Mouse (Mus musculus) kidney, postnatal 0 days (tissue): ENCODE measurements around the gene Pfas. TPM values are rescaled to one million over a fixed set of nuclear protein-coding genes. Genes with fewer than 3 reads are reported as not detected.
A peak's percentile ranks its signal among the peaks of the same experiment; 100 is the strongest.

Experiments used
- ATAC-seq: fragments of 200-750 bp; cut with Nextera tagmentation; replicated peaks from 2 replicates; pipeline ENCODE4 v1.8.0; 2017; ENCODE audit warnings: low read depth, moderate number of reproducible peaks, moderate TSS enrichment, moderate library complexity; ENCODE audit not compliant: low FRiP score
- DNase-seq: peaks from one replicate; pipeline ENCODE4 v3.0.0-alpha.2; 2016; ENCODE audit warnings: low spot score
- H3K27ac ChIP-seq: fragments of 300-500 bp; sonication (generic); 2 replicates; pipeline ENCODE4 v1.5.1; 2014; ENCODE audit warnings: mild to moderate bottlenecking
- H3K27me3 ChIP-seq: fragments of 300-500 bp; sonication (generic); 2 replicates; pipeline ENCODE4 v1.6.1; 2014; ENCODE audit warnings: low read length, mixed read lengths; ENCODE audit not compliant: insufficient read depth
- H3K36me3 ChIP-seq: fragments of 300-500 bp; sonication (generic); 2 replicates; pipeline ENCODE4 v1.6.1; 2014; ENCODE audit warnings: low read length, mixed read lengths; ENCODE audit not compliant: insufficient read depth
- H3K4me1 ChIP-seq: fragments of 300-500 bp; sonication (generic); replicated peaks from 2 replicates; pipeline ENCODE4 v1.6.1; 2014; ENCODE audit warnings: antibody characterized with exemption, low read length, mixed read lengths; ENCODE audit not compliant: insufficient read depth
- H3K4me2 ChIP-seq: fragments of 300-500 bp; sonication (generic); 2 replicates; pipeline ENCODE4 v1.6.1; 2014; ENCODE audit warnings: mild to moderate bottlenecking, low read length, moderate library complexity, mixed read lengths
- H3K4me3 ChIP-seq: fragments of 300-500 bp; sonication (generic); replicated peaks from 2 replicates; pipeline ENCODE4 v1.5.1; 2014; ENCODE audit warnings: low read depth, low read length
- H3K9ac ChIP-seq: fragments of 300-500 bp; sonication (generic); 2 replicates; pipeline ENCODE4 v1.6.1; 2014; ENCODE audit warnings: low read depth, low read length
- H3K9me3 ChIP-seq: fragments of 300-500 bp; sonication (generic); replicated peaks from 2 replicates; pipeline ENCODE4 v1.6.1; 2016; ENCODE audit warnings: low read length, inconsistent platforms, mixed read lengths
- CTCF ChIP-seq: IDR thresholded peaks from 2 replicates; pipeline ENCODE4 v1.5.1; 2016; ENCODE audit warnings: antibody characterized with exemption, low read depth, mild to moderate bottlenecking, moderate library complexity
- WGBS: fragments of 180-500 bp; shearing (Covaris S2); extraction: QIAGEN DNeasy Blood & Tissue Kit; methylation state at CpG from one replicate; pipeline ENCODE4 v1.1.7; 2014; 5-methylcytosine and 5-hydroxymethylcytosine counted together
- polyA plus RNA-seq: library from polyadenylated mRNA; unstranded; fragments of >200 nt; fragmentation: Nextera tagmentation; extraction: Ambion mirVana; gene quantifications from 2 replicates; pipeline ENCODE4 v1.2.1, GENCODE M21; 2015

Gene Pfas
- polyA plus RNA-seq, 1 experiment from 2014 or later = 20.9 TPM

- ATAC-seq (no peak), DNase-seq (peak; percentile 79)
- no peaks in the 10 kb centered on the region for H3K9me3 ChIP-seq
- H3K36me3 ChIP-seq = peaks cover 21% of the 10 kb centered on the region
- TF ChIP-seq CTCF = no peak
- peak overlapping the region; percentile 62 for H3K4me2 ChIP-seq
- peak overlapping the region; percentile 86 for H3K27ac ChIP-seq
- 10% methylated on average over 20 of the region's 20 CpGs for WGBS
- peak overlapping the region; percentile 75 for H3K9ac ChIP-seq
- peak overlapping the region; percentile 82 for H3K4me3 ChIP-seq
- H3K4me1 ChIP-seq = peaks cover 12% of the 10 kb centered on the region; the same call in 1 of the 2 replicates
- no peaks in the 10 kb centered on the region for H3K27me3 ChIP-seq
Observed at GRCm38 (mm10) chr11:69036486-69037230, 28.4 kb upstream of the Pfas start.

GRCm38 (mm10) chr11:69035849-69036248 lies 27.6 kb upstream of the Pfas start:
- Histone ChIP-seq H3K4me3 (0 out of 2 replicates have a peak overlapping the region, but pooled peaks have one; percentile 1), H3K36me3 (peaks cover 28% of the 10 kb centered on the region), H3K9ac (no peak overlapping the region), H3K4me1 (peaks cover 12% of the 10 kb centered on the region; the same call in 1 of the 2 replicates), H3K27me3 (no peaks in the 10 kb centered on the region), H3K4me2 (peak overlapping the region; percentile 33), H3K9me3 (no peaks in the 10 kb centered on the region), H3K27ac (peak overlapping the region; percentile 39; the same call in 1 of the 2 replicates)
- 12% methylated on average over 8 of the region's 8 CpGs for WGBS
- ATAC-seq (peak; percentile 49; the same call in 1 of the 2 replicates), DNase-seq (peak; percentile 93)
- TF ChIP-seq CTCF = peak; percentile 87

GRCm38 (mm10) chr11:69035411-69035810 lies 27.2 kb upstream of the Pfas start:
- H3K4me2 ChIP-seq = no peak overlapping the region
- WGBS = 85% methylated on average over 9 of the region's 9 CpGs
- no peaks in the 10 kb centered on the region for H3K9me3 ChIP-seq
- TF ChIP-seq CTCF = no peak
- H3K4me3 ChIP-seq = no peak overlapping the region
- H3K27ac ChIP-seq = peak overlapping the region; percentile 39; the same call in 1 of the 2 replicates
- ATAC-seq = no peak
- peaks cover 32% of the 10 kb centered on the region for H3K36me3 ChIP-seq
- H3K27me3 ChIP-seq = no peaks in the 10 kb centered on the region
- H3K4me1 ChIP-seq = peaks cover 12% of the 10 kb centered on the region; the same call in 1 of the 2 replicates
- DNase-seq = no peak
- no peak overlapping the region for H3K9ac ChIP-seq

GRCm38 (mm10) chr11:69034585-69034984 lies 26.3 kb upstream of the Pfas start:
- Histone ChIP-seq H3K36me3 (peaks cover 41% of the 10 kb centered on the region), H3K9me3 (no peaks in the 10 kb centered on the region), H3K4me2 (no peak overlapping the region), H3K4me3 (no peak overlapping the region), H3K9ac (no peak overlapping the region), H3K4me1 (peaks cover 11% of the 10 kb centered on the region; the same call in 1 of the 2 replicates), H3K27me3 (no peaks in the 10 kb centered on the region), H3K27ac (no peak overlapping the region)
- ATAC-seq (no peak), DNase-seq (no peak)
- no peak for TF ChIP-seq CTCF
- WGBS = 89% methylated on average over 3 of the region's 3 CpGs

GRCm38 (mm10) chr11:69033552-69033951 lies 25.3 kb upstream of the Pfas start:
- ATAC-seq (no peak), DNase-seq (no peak)
- Histone ChIP-seq H3K9ac (no peak overlapping the region), H3K4me2 (no peak overlapping the region), H3K36me3 (peaks cover 51% of the 10 kb centered on the region), H3K4me3 (no peak overlapping the region), H3K9me3 (no peaks in the 10 kb centered on the region), H3K27me3 (no peaks in the 10 kb centered on the region), H3K4me1 (0 out of 2 replicates have a peak, but pooled peaks cover 2% of the 10 kb centered on the region), H3K27ac (no peak overlapping the region)
- 74% methylated on average over 9 of the region's 9 CpGs for WGBS
- no peak for TF ChIP-seq CTCF

- Histone ChIP-seq H3K9me3 (no peaks in the 10 kb centered on the region), H3K4me2 (no peak overlapping the region), H3K4me1 (no peaks in the 10 kb centered on the region), H3K27ac (no peak overlapping the region), H3K36me3 (peaks cover 86% of the 10 kb centered on the region), H3K4me3 (no peak overlapping the region), H3K9ac (no peak overlapping the region), H3K27me3 (no peaks in the 10 kb centered on the region)
- ATAC-seq (no peak), DNase-seq (peak; percentile 32)
- TF ChIP-seq CTCF = peak; percentile 60
- 63% methylated on average over 2 of the region's 2 CpGs for WGBS
Observed at GRCm38 (mm10) chr11:69028805-69029204, 20.5 kb upstream of the Pfas start.
